13 mouse cellular contexts compared by ENCODE assay signal in the genomic region with DNA sequence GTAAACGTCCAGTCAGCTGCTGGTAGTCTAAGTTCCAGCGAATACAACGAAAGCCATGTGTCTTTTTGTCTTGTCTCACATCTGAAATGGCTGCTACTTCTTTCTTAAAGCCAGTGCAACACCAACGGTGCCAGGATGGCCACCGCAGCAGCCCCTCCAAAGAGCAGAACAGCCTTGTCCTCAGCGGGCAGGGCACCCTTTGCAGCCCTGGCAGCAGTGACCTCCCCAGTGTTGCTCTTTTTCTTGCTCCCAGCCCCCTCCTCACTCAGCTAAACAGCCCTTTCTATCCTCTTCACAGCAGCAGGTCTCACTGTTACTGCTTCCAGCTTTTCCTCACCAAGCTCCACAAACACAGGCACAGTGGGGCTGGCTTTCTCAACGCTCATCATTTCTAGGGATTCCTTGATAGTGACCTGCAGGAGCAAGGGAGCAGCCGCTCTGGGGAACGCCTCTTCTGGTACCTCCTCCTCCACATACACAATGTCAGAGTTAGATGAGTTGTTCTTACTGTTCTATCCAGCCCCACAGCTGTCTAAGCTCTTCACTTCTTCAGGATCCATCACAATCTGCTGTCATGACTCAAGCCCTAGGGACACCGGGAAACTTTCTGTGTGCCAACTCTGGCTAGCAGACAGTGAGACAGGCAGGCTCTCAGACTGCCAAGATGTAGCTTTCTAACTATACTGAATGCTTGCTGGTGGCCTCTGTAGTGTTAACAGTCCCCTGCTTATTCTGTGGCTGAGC. TPM values are rescaled to one million over a fixed set of nuclear protein-coding genes. Genes with fewer than 3 reads are reported as not detected.
A peak's percentile ranks its signal among the peaks of the same experiment; 100 is the strongest.
DNase-seq lines count a peak whose midpoint lies in the region; ATAC-seq and TF ChIP-seq lines count a peak whose summit lies in the region.
"Had no signal": no experiment of that assay in that cellular context is flagged by ENCODE, and none has a peak within 500 bp of the region (broad histone marks: within the 10 kb centered on the region; RNA-seq: fewer than 3 reads in every experiment).

No protein-coding gene starts in this region.

- no peak overlapping the region for H3K4me3 ChIP-seq in heart, embryonic 15.5 days
- H3K4me3 ChIP-seq in midbrain, postnatal 0 days (ENCODE audit: low read depth, low read length) = no peak overlapping the region
- H3K4me3 ChIP-seq in midbrain, embryonic 11.5 days (ENCODE audit: low read depth, low read length) = no peak overlapping the region
- no peak overlapping the region for H3K4me3 ChIP-seq in hindbrain, embryonic 14.5 days (replicated peaks; ENCODE audit: low read length)
- H3K4me3 ChIP-seq: limb, embryonic 15.5 days had no signal

- H3K36me3 ChIP-seq in heart, embryonic 15.5 days = no peaks in the 10 kb centered on the region
- no peaks in the 10 kb centered on the region for H3K36me3 ChIP-seq in midbrain, postnatal 0 days (ENCODE audit: insufficient read depth, low read length)
- no peaks in the 10 kb centered on the region for H3K36me3 ChIP-seq in midbrain, embryonic 11.5 days (ENCODE audit: control insufficient read depth, insufficient read depth, low read length)
- 0 out of 2 replicates have a peak, but pooled peaks cover 6% of the 10 kb centered on the region for H3K36me3 ChIP-seq in hindbrain, embryonic 14.5 days (replicated peaks; ENCODE audit: control insufficient read depth, insufficient read depth)
- H3K36me3 ChIP-seq: limb, embryonic 15.5 days had no signal

- 0 out of 2 replicates have a peak overlapping the region, but pooled peaks have one; percentile 2 for H3K27ac ChIP-seq in heart, embryonic 15.5 days
- no peak overlapping the region for H3K27ac ChIP-seq in midbrain, postnatal 0 days (ENCODE audit: low read depth, low read length)
- H3K27ac ChIP-seq in midbrain, embryonic 11.5 days (ENCODE audit: low read depth, low read length) = no peak overlapping the region
- no peak overlapping the region for H3K27ac ChIP-seq in hindbrain, embryonic 14.5 days
- H3K27ac ChIP-seq: limb, embryonic 15.5 days had no signal

- H3K27me3 ChIP-seq in heart, embryonic 15.5 days = no peaks in the 10 kb centered on the region
- no peaks in the 10 kb centered on the region for H3K27me3 ChIP-seq in midbrain, postnatal 0 days (ENCODE audit: insufficient read depth, low read length)
- H3K27me3 ChIP-seq in midbrain, embryonic 11.5 days (ENCODE audit: control insufficient read depth, insufficient read depth, low read length) = no peaks in the 10 kb centered on the region
- no peaks in the 10 kb centered on the region for H3K27me3 ChIP-seq in hindbrain, embryonic 14.5 days (ENCODE audit: control insufficient read depth, insufficient read depth, low read length)
- H3K27me3 ChIP-seq: CH12.LX; limb, embryonic 15.5 days had no signal

- no peak for TF ChIP-seq CTCF in midbrain, postnatal 0 days (IDR thresholded peaks at IDR 0.05)

- no peak overlapping the region for H3K9ac ChIP-seq in heart, embryonic 15.5 days
- H3K9ac ChIP-seq in midbrain, postnatal 0 days (replicated peaks; ENCODE audit: low read length, poor library complexity, severe bottlenecking) = peak overlapping the region; percentile 36; the same call in 1 of the 2 replicates
- no peak overlapping the region for H3K9ac ChIP-seq in midbrain, embryonic 11.5 days (ENCODE audit: low read length)
- no peak overlapping the region for H3K9ac ChIP-seq in hindbrain, embryonic 14.5 days
- H3K9ac ChIP-seq: limb, embryonic 15.5 days had no signal

- H3K9me3 ChIP-seq in heart, embryonic 15.5 days (replicated peaks) = no peaks in the 10 kb centered on the region
- no peaks in the 10 kb centered on the region for H3K9me3 ChIP-seq in midbrain, postnatal 0 days (ENCODE audit: low read length)
- no peaks in the 10 kb centered on the region for H3K9me3 ChIP-seq in midbrain, embryonic 11.5 days (ENCODE audit: control insufficient read depth, low read length)
- H3K9me3 ChIP-seq in hindbrain, embryonic 14.5 days (ENCODE audit: control insufficient read depth, low read length) = no peaks in the 10 kb centered on the region
- H3K9me3 ChIP-seq: limb, embryonic 15.5 days had no signal

- 66% methylated on average over 10 of the region's 10 CpGs for WGBS in heart, embryonic 15.5 days
- 75% methylated on average over 10 of the region's 10 CpGs for WGBS in midbrain, postnatal 0 days
- 77% methylated on average over 10 of the region's 10 CpGs for WGBS in midbrain, embryonic 11.5 days
- WGBS in hindbrain, embryonic 14.5 days = 73% methylated on average over 10 of the region's 10 CpGs

- DNase-seq in heart, adult 9 months (ENCODE audit: low spot score in 2 of 2) = no peak
- peak; percentile 23 for DNase-seq in midbrain, postnatal 0 days (ENCODE audit: low spot score)
- no peak for DNase-seq in midbrain, embryonic 11.5 days (ENCODE audit: low spot score, missing footprints)
- no peak for DNase-seq in hindbrain, embryonic 14.5 days (ENCODE audit: low spot score)
- DNase-seq in spleen, postnatal 4 days (ENCODE audit: low spot score in 2 of 2) = no peak
- DNase-seq in adrenal gland, postnatal 25 days = no peak
- DNase-seq: embryo, embryonic 11 days; lung, postnatal 4 days; right cerebral cortex, adult 18-20 months had no signal

- no peak overlapping the region for H3K4me2 ChIP-seq in heart, embryonic 15.5 days
- no peak overlapping the region for H3K4me2 ChIP-seq in midbrain, postnatal 0 days (ENCODE audit: low read depth, low read length, poor library complexity, severe bottlenecking)
- no peak overlapping the region for H3K4me2 ChIP-seq in midbrain, embryonic 11.5 days
- H3K4me2 ChIP-seq in hindbrain, embryonic 14.5 days (replicated peaks) = no peak overlapping the region
- H3K4me2 ChIP-seq: limb, embryonic 15.5 days had no signal

- H3K4me1 ChIP-seq in heart, embryonic 15.5 days (replicated peaks) = no peaks in the 10 kb centered on the region
- no peaks in the 10 kb centered on the region for H3K4me1 ChIP-seq in midbrain, postnatal 0 days (ENCODE audit: insufficient read depth, low read length)
- H3K4me1 ChIP-seq in midbrain, embryonic 11.5 days (ENCODE audit: control insufficient read depth, insufficient read depth, low read length) = no peaks in the 10 kb centered on the region
- H3K4me1 ChIP-seq in hindbrain, embryonic 14.5 days (replicated peaks; ENCODE audit: control insufficient read depth, insufficient read depth, low read length) = peaks cover 6% of the 10 kb centered on the region; the same call in 1 of the 2 replicates

- ATAC-seq in heart, embryonic 15.5 days (replicated peaks; ENCODE audit: insufficient number of reproducible peaks, insufficient read depth, low FRiP score, low read depth) = no peak
- no peak for ATAC-seq in midbrain, postnatal 0 days (ENCODE audit: low FRiP score)
- no peak for ATAC-seq in midbrain, embryonic 11.5 days (ENCODE audit: low FRiP score)
- peak; percentile 60; the same call in 1 of the 2 replicates for ATAC-seq in hindbrain, embryonic 14.5 days (ENCODE audit: low FRiP score)
- no peak for ATAC-seq in granulocyte monocyte progenitor cell, adult 5-6 weeks (replicated peaks; ENCODE audit: poor library complexity, severe bottlenecking)

RNA-seq across cellular contexts. Expression of gene Zfp72, which starts 8.9 kb away (rescaled TPM):
- 3.8 and 4.8 TPM in 2 replicates for polyA plus RNA-seq in heart, embryonic 15.5 days (2015; fragmentation: Nextera tagmentation; extraction: Ambion mirVana)
- 9.0 and 10.0 TPM in 2 replicates for total RNA-seq in midbrain, postnatal 0 days (2014; rRNA removed)
- 4.8 and 6.1 TPM in 2 replicates for polyA plus RNA-seq in midbrain, postnatal 0 days (2015; fragmentation: Nextera tagmentation; extraction: Ambion mirVana)
- polyA plus RNA-seq in midbrain, embryonic 11.5 days (2014; fragmentation: Nextera tagmentation; extraction: Ambion mirVana) = 4.3 and 4.8 TPM in 2 replicates
- polyA plus RNA-seq in hindbrain, embryonic 14.5 days (2014; fragmentation: Nextera tagmentation; extraction: Ambion mirVana) = 6.9 and 10.3 TPM in 2 replicates
- total RNA-seq in granulocyte monocyte progenitor cell, adult 5-6 weeks (2014; fragmentation: Nextera tagmentation) = 5.3 and 6.0 TPM in 2 replicates
- total RNA-seq in granulocyte monocyte progenitor cell, adult 5-6 weeks (2017) = 10.0 and 11.4 TPM in 2 replicates
- 4.4 and 4.7 TPM in 2 replicates for total RNA-seq in adrenal gland, postnatal 25 days (2021)

RNA-seq across cellular contexts. Expression of gene Ftl1-ps1, which starts 17.8 kb away (rescaled TPM):
- polyA plus RNA-seq in heart, embryonic 15.5 days (2015; fragmentation: Nextera tagmentation; extraction: Ambion mirVana) = 57.7 and 65.8 TPM in 2 replicates
- total RNA-seq in midbrain, postnatal 0 days (2014; rRNA removed) = 59.9 and 70.5 TPM in 2 replicates
- 83.3 and 87.3 TPM in 2 replicates for polyA plus RNA-seq in midbrain, postnatal 0 days (2015; fragmentation: Nextera tagmentation; extraction: Ambion mirVana)
- polyA plus RNA-seq in midbrain, embryonic 11.5 days (2014; fragmentation: Nextera tagmentation; extraction: Ambion mirVana) = 82.1 and 82.3 TPM in 2 replicates
- polyA plus RNA-seq in hindbrain, embryonic 14.5 days (2014; fragmentation: Nextera tagmentation; extraction: Ambion mirVana) = 74.7 and 91.2 TPM in 2 replicates
- 24.3 and 35.7 TPM in 2 replicates for total RNA-seq in granulocyte monocyte progenitor cell, adult 5-6 weeks (2014; fragmentation: Nextera tagmentation)
- total RNA-seq in granulocyte monocyte progenitor cell, adult 5-6 weeks (2017) = 16.4 and 28.3 TPM in 2 replicates
- total RNA-seq in adrenal gland, postnatal 25 days (2021) = 719 and 903 TPM in 2 replicates

RNA-seq across cellular contexts. Expression of gene Lrrc14b, which starts 17.9 kb away (rescaled TPM):
- polyA plus RNA-seq in heart, embryonic 15.5 days (2015; fragmentation: Nextera tagmentation; extraction: Ambion mirVana) = 8.4 and 10.2 TPM in 2 replicates
- not detected in 2 replicates for total RNA-seq in midbrain, postnatal 0 days (2014; rRNA removed)
- not detected in 2 replicates for polyA plus RNA-seq in midbrain, postnatal 0 days (2015; fragmentation: Nextera tagmentation; extraction: Ambion mirVana)
- polyA plus RNA-seq in midbrain, embryonic 11.5 days (2014; fragmentation: Nextera tagmentation; extraction: Ambion mirVana) = not detected in 2 replicates
- not detected in 2 replicates for polyA plus RNA-seq in hindbrain, embryonic 14.5 days (2014; fragmentation: Nextera tagmentation; extraction: Ambion mirVana)
- total RNA-seq in granulocyte monocyte progenitor cell, adult 5-6 weeks (2014; fragmentation: Nextera tagmentation) = not detected in 2 replicates
- total RNA-seq in granulocyte monocyte progenitor cell, adult 5-6 weeks (2017) = not detected in 2 replicates
- 0.24 and 0.43 TPM in 2 replicates for total RNA-seq in adrenal gland, postnatal 25 days (2021)
- polyA plus RNA-seq: limb, embryonic 15.5 days had no signal

RNA-seq across cellular contexts. Expression of gene Ccdc127, which starts 31.6 kb away (rescaled TPM):
- 43.9 and 51.2 TPM in 2 replicates for polyA plus RNA-seq in heart, embryonic 15.5 days (2015; fragmentation: Nextera tagmentation; extraction: Ambion mirVana)
- total RNA-seq in midbrain, postnatal 0 days (2014; rRNA removed) = 20.6 and 20.9 TPM in 2 replicates
- 36.6 and 39.0 TPM in 2 replicates for polyA plus RNA-seq in midbrain, postnatal 0 days (2015; fragmentation: Nextera tagmentation; extraction: Ambion mirVana)
- polyA plus RNA-seq in midbrain, embryonic 11.5 days (2014; fragmentation: Nextera tagmentation; extraction: Ambion mirVana) = 58.2 and 61.9 TPM in 2 replicates
- polyA plus RNA-seq in hindbrain, embryonic 14.5 days (2014; fragmentation: Nextera tagmentation; extraction: Ambion mirVana) = 46.2 and 46.8 TPM in 2 replicates
- 16.3 and 25.6 TPM in 2 replicates for total RNA-seq in granulocyte monocyte progenitor cell, adult 5-6 weeks (2014; fragmentation: Nextera tagmentation)
- 47.1 and 50.1 TPM in 2 replicates for total RNA-seq in granulocyte monocyte progenitor cell, adult 5-6 weeks (2017)
- total RNA-seq in adrenal gland, postnatal 25 days (2021) = 52.4 and 57.8 TPM in 2 replicates

RNA-seq across cellular contexts. Expression of gene Sdha, which starts 31.6 kb away (rescaled TPM):
- 551 and 562 TPM in 2 replicates for polyA plus RNA-seq in heart, embryonic 15.5 days (2015; fragmentation: Nextera tagmentation; extraction: Ambion mirVana)
- 98.7 and 103 TPM in 2 replicates for total RNA-seq in midbrain, postnatal 0 days (2014; rRNA removed)
- 200 and 211 TPM in 2 replicates for polyA plus RNA-seq in midbrain, postnatal 0 days (2015; fragmentation: Nextera tagmentation; extraction: Ambion mirVana)
- polyA plus RNA-seq in midbrain, embryonic 11.5 days (2014; fragmentation: Nextera tagmentation; extraction: Ambion mirVana) = 227 and 233 TPM in 2 replicates
- 195 and 217 TPM in 2 replicates for polyA plus RNA-seq in hindbrain, embryonic 14.5 days (2014; fragmentation: Nextera tagmentation; extraction: Ambion mirVana)
- total RNA-seq in granulocyte monocyte progenitor cell, adult 5-6 weeks (2014; fragmentation: Nextera tagmentation) = 183 and 188 TPM in 2 replicates
- total RNA-seq in granulocyte monocyte progenitor cell, adult 5-6 weeks (2017) = 319 and 340 TPM in 2 replicates
- 591 and 621 TPM in 2 replicates for total RNA-seq in adrenal gland, postnatal 25 days (2021)
